Mouse (Mus musculus): Measurements from ENCODE around the gene Vmn1r115. TPM values are rescaled to one million over a fixed set of nuclear protein-coding genes. Genes with fewer than 3 reads are reported as not detected.

Gene Vmn1r115
- polyA plus RNA-seq (2012; rRNA removed) = not detected in 2 replicates

DNA sequence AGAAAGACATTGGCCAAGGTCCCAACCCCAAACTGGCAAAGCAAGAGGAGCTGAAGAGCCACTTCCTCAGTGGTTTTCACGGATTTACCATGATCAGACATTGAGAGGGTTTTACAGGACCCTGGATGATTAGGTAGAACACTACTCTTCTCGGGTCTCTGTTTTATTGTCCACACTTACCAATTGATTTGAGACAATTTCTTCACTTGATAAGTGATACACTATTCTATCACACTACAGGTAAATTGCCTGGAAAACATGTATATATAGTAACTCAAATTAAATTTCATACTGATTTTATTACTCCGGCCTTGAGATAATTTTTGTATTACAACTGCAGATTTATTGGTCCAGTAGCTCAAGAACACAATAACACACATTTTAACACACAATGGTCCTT, at the start of gene Vmn1r115:
Vmn1r115 (minus strand) TSS at position 101 of the 400 bp plus-strand sequence.

DNA sequence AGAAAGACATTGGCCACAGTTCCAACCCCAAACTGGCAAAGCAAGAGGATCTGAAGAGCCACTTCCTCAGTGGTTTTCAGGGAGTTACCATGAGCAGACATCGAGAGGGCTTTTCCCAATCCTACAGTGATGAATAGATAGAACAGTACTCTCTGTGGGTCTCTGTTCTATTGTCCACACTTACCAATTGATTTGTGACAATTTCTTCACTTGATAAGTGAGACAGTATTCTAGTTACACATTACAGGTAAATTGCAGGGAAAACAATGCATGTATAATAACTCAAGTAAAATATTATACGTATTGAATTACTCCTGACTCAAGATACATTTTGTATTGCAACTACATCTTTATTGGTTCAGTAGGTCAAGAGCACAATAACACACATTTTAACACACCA, 39.2 kb upstream of the Vmn1r115 start, which contains the start of gene Vmn1r117:
Vmn1r117 (minus strand) TSS at position 101 of the 400 bp plus-strand sequence.

DNA sequence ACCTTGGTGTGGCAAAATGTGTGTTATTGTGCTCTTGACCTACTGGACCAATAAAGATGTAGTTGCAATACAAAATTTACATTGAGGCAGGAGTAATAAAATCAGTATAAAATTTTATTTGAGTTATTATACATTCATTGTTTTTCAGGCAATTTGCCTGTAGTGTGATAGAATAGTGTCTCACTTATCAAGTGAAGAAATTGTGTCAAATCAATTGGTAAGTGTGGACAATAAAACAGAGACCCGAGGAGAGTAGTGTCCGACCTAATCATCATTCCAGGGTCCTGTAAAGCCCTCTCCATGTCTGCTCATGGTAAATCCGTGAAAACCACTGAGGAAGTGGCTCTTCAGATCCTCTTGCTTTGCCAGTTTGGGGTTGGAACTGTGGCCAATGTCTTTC, 27.2 kb upstream of the Vmn1r115 start, which contains the start of gene Vmn1r116:
Vmn1r116 (plus strand) TSS at position 301 of the 400 bp plus-strand sequence.

DNA sequence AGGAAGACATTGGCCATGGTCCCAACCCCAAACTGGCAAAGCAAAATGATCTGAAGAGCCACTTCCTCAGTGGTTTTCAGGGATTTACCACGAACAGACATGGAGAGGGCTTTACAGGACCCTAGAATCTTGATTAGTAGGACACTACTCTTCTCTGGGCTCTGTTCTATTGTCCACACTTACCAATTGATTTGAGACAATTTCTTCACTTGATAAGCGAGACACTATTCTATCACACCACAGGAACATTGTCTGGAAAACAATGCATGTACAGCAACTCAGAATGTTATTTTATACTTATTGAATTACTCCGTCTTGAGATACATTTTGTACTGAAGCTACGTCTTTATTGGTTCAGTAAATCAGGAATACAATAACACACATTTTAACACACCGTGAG, 32.7 kb downstream of the Vmn1r115 start, which contains the start of gene Vmn1r114:
Vmn1r114 (minus strand) TSS at position 101 of the 400 bp plus-strand sequence.

Other genes with a start within 250 kb of the Vmn1r115 start
- gene Gm4513, start 246.0 kb downstream of the Vmn1r115 start, polyA plus RNA-seq (2012; rRNA removed) = not detected in 2 replicates
- not detected in 2 replicates for gene Vmn1r107, start 176.1 kb downstream of the Vmn1r115 start, polyA plus RNA-seq (2012; rRNA removed)
- gene Vmn1r111, start 141.8 kb downstream of the Vmn1r115 start, polyA plus RNA-seq (2012; rRNA removed) = not detected in 2 replicates
- 0.15 TPM in 1 of 2 replicates, not detected in the other for gene Gm10668, start 114.4 kb downstream of the Vmn1r115 start, polyA plus RNA-seq (2012; rRNA removed)
- gene Vmn1r112, start 73.8 kb downstream of the Vmn1r115 start, polyA plus RNA-seq (2012; rRNA removed) = not detected in 2 replicates
- gene Vmn1r113, start 57.7 kb downstream of the Vmn1r115 start, polyA plus RNA-seq (2012; rRNA removed) = not detected in 2 replicates
- not detected in 2 replicates for gene Vmn1r114, start 32.8 kb downstream of the Vmn1r115 start, polyA plus RNA-seq (2012; rRNA removed)
- gene Vmn1r116, start 27.3 kb upstream of the Vmn1r115 start, polyA plus RNA-seq (2012; rRNA removed) = not detected in 2 replicates
- not detected in 2 replicates for gene Vmn1r117, start 39.1 kb upstream of the Vmn1r115 start, polyA plus RNA-seq (2012; rRNA removed)
- gene Vmn1r118, start 67.4 kb upstream of the Vmn1r115 start, polyA plus RNA-seq (2012; rRNA removed) = not detected in 2 replicates
- gene Vmn1r119, start 167.5 kb upstream of the Vmn1r115 start, polyA plus RNA-seq (2012; rRNA removed) = not detected in 2 replicates
- gene Vmn1r120, start 208.8 kb upstream of the Vmn1r115 start, polyA plus RNA-seq (2012; rRNA removed) = not detected in 2 replicates